Mouse (Mus musculus) cerebellum, adult 18-20 months (tissue): ENCODE results near the gene Trabd.

Experiments
- DNase-seq, 2 experiments: peaks; one replicate each; pipeline ENCODE4 v3.0.0; 2021

Gene Trabd

DNA sequence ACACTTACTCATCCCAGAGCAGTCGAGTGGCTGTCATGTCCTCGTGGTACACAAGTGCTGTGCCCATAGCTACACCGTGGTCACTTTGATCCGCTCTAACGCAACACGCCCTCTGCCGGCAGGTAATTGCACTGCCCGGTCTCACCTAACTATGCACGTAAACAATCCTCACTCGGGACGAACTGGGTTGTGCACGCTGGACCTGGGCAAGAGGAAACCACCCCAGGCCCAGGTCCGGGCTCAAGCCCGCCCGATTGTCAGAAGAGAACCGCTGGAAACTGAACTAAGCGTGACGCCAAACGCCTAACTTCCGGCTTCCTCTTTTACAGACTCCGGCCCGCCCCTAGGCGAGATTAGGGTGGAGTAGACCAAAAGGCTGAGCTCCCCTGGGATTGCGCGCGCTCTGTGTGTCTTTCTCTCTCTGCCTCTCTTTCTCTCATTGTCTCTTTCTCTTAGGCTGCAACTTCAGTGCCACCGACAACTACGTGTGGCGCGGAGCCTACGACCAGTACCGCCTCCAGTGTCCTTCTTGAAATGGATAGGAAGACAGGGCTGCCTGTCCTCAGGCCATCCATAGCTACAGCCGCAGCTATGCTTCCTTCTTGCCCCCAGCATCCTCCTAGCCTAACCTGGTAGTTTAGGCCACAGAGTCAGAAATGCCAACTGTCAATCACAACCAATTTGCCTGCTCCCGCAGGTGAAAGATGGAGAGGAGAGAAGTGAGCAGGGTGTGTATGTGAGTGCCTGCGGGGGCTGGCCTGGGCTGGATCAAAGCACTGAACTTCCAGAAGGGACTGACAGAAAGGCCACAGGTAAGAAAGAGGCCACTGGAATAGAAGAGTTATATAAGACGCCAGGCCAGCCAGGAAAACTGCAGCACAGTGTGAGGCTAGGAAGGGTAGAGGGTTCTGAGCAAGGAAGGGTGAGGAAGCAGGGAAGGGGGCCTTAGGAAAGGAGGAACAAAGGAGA lies 53.7 kb downstream of the Trabd start, which contains the start of gene Hdac10:
TSS of gene Hdac10 (minus strand) at position 319 of the 969 bp plus-strand sequence.
- peak; percentile 95 to 96 for DNase-seq

DNA sequence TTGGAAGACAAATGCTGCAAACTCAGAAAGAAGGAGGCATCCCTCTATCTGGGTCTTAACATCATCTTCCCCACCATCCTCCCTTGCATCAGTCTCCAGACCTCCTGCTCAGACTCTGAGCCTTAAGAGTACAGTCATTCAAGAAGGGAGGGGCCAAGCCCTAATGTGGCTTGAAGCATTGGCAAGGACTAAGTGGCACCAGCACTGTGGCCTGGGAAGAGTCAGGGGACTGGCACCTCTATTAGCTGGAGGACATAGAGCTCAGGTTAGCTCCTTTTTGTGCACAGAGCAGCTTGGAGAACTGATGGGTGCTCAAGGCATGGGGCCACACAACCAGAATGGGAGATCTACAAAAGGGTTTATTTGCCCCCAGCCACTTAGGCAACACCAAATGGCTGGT lies 55.3 kb downstream of the Trabd start:
- DNase-seq, result no peak

- DNase-seq, result no peak
Measured at GRCm38 (mm10) chr15:89131316-89131715, 56.4 kb downstream of the Trabd start.
